Mouse (Mus musculus): ENCODE measurements around the gene Igsf8. TPM values are rescaled to one million over a fixed set of nuclear protein-coding genes. Genes with fewer than 3 reads are reported as not detected.

Gene Igsf8
- total RNA-seq, 2 experiments from 2014 or later = 7.6 to 10.6 TPM

DNA sequence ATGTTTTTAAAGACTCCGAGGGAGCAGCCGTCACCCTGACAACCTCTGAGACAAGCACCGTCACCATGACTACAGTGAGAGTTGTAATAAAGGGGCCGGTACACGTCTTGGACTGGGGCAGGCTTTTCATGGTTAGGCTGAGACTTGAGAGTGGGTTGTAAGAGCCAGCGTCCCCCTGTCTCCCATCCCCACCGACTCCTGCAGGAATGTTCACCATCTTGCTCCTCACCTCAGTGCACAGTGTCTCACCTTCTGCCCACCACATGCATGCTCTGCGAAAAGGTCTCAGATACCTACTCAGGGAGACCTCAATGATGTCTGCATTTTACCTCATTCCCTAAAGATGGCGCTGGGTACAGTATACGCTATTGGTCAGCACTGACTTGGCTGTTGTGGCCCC, 10.3 kb downstream of the Igsf8 start:
- peak; percentile 10 for DNase-seq (ENCODE audit: low spot score)

DNA sequence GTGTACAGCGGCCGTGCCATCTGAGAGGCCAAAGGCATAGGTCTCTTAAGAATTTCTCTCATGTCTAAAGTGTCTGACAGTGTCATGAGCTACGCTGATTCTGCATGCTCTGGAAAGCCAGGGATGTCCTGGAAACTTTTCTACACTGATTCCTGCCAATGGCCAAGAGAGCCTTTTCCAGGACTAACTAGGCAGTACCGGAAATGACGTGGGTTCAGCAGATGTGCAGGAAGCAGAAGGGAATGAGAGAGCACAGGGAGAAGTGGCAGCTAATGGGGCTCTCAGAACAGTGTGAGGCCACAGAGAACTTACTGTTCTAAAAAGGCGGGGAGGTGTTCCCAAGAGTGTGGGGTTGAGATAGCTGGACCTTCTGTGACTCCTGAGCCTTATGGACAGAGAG, 11.9 kb downstream of the Igsf8 start:
- peak; percentile 71 for DNase-seq (ENCODE audit: low spot score)

DNA sequence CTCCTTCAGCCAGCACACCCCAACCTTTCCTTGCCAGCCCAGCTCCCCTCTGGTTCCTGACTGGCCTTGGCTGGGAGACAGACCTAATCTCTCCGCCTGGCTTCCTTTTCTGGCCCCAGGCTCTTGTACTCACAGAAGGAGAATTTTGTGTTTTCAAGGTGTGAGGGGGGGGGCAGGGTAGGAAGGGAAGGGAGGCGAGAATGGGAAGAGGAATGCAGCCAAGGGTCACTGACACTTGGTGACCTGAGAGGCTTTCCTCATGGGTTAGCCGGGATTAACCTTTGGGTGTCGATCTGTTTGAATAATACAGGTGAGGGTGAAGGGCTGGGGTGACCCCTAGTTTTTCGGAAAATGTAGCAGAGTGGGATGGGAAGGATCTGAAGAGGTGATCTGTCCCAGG, 12.7 kb downstream of the Igsf8 start:
- DNase-seq (ENCODE audit: low spot score) = no peak

DNA sequence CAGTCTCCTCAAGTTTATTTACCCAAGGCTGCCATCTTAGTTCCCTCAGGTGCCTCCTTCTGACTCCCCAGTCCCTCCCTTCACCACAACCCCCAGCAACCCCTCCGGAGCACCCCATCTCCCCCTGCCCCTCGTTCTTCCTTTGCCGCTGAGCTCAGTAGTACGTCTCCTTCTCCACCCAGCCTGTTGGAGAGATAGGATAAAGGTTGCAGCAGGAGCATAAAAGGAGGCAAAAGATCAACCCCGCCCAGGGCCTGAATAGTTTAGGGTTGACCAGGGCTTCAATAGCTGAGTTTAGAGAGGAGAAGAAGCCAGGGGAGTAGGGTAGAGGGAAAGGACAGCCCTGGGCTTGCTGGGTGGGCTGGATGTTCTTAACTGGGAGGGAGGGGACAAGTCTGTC, 13.1 kb downstream of the Igsf8 start:
- DNase-seq (ENCODE audit: low spot score) = no peak

DNA sequence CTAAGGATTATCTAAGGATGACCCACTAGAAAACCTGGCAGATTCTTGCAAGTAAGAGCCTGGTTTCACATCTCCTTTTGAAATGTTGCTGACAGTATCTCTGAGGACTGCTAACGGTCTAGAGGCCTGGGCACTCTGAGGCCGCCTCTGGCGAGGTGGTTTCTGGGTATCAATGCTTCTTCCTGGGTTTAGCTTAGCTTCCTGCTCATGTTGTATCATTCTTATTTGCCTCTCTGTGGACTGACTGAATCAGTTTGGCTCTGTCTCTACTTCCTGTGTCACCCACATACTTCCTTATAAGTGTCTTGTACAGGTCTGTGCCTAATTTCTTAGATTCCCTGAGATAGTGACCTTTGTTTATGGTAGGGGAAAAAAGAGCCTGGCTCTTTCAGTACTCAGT, 15.7 kb downstream of the Igsf8 start:
- peak; percentile 4 for DNase-seq (ENCODE audit: low spot score)

DNA sequence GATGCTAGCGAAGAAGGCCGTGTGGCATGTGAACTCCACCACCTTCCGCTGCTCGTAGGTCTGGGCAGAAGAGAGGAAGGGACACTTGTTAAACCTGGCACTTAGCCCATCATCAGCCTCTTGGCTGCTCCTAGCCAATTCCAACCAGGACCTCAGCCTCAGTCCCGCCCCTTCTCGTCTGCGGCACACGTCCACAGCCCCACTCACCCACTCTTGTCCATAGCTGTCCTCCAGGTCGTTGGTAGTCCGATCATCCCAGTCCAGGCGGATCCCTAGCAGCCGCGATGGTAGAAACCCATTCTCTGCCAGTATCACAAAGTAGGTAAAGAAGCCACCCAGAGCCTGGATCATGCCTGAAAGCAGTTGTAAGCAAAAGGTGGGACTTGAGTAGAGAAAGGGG, 16.9 kb downstream of the Igsf8 start:
- peak; percentile 9 for DNase-seq (ENCODE audit: low spot score)

DNA sequence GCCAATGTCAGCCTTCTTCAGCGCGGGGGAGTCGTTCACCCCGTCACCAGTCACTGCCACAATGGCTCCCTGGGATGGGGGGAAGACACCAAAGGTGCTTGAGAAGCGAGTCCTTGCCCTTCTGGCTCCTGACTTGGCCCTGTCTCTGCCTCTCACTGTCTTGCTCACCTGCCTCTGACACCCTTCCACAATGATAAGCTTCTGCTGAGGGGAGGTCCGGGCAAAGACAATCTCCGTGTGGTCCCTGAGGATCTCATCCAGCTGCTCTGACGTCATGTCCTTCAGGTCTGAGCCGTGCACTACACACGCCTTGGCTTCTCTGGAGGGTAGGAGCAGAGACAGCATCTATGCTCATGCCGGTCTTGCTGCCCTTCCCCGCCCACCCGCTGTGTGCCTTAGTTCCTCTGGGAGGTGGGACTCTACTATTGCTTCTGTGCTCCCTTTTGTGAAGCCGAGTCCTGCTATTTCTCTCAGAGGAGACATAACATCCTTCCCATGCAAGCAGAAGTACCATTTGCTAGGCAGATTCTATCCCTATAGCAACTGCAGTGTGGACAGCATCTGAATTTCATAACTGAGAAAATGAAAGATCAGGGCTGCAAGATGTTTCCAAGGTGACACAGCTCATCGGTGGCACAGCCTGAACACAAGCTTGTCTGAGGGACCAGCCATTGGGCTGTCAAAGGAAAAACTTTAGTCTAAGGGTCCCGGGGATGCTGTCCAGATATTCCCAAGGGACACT, 18.5 kb downstream of the Igsf8 start:
- peak; percentile 3 for DNase-seq (ENCODE audit: low spot score)

DNA sequence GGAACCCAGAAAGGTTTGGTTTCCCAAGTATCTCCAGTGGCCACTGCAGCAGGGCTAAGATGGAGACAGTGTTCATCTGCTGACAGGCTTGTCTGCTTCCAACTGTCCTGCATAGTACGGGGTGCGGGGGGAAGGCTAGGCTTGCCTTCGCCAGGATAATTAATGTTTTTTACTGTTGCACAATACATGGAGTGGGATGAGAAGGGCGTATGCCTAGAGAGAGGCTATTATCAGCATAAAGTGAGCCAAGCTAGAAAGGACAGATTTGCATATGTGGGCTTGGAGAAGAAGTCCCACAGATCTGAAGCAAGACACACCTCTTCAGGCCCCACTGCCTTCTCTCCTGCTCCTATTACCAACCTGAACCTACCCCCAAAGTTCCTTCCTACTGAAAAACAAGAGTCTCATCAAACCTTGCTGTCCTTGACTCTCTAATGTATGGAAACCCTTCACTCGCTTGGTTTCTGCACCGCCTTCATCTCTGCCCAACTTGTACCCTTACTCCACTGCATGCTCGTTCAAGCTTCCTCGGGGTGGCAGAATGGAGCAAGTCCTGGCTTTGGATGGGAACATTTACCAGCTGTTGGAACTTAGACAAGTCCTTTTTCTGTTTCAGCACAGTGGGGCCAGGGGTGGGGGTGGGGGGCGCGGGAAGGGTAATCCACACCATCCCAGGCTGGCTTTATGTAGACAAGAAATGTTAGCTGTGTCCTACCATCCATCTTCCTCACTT, 20.2 kb downstream of the Igsf8 start:
- DNase-seq (ENCODE audit: low spot score) = peak; percentile 62

DNA sequence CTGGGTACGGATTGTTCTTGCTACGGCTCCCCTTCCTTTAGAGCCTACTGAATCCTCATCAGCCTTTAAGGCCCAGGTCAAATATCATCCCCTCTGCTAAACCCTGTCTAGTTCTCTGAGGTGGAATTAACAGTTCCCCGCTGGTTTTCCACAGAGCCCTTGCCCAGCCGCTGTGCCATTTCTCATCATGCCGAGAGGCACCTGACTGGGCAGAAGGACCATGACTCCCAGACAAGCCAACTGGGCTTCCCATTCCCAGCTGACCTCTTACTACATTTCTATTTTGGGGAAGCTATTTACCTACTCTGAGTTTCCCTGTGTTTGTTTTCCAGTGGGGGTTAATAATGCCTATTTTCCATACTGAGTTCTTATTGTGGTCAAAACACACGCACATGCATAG, 21.6 kb downstream of the Igsf8 start:
- DNase-seq (ENCODE audit: low spot score) = peak; percentile 67

DNA sequence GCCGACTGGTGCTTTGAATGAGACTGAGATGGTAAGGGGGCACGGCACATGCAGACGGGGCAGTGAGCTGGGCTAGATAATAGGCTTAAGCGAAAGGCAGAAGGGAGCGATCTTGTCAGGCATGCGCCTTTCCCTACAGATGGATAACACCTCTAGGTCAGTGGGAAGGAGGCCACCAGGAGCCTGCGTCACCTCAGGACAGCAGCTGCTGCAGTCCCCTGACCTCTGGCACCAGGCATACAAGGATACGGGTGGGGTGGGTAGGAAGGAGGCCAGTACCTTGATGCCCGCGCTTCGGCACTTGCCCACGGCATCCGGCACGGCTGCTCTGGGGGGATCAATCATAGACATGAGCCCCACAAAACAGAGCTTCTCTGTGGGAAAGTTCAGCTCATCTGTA, 22.8 kb downstream of the Igsf8 start:
- DNase-seq (ENCODE audit: low spot score) = peak; percentile 81

DNA sequence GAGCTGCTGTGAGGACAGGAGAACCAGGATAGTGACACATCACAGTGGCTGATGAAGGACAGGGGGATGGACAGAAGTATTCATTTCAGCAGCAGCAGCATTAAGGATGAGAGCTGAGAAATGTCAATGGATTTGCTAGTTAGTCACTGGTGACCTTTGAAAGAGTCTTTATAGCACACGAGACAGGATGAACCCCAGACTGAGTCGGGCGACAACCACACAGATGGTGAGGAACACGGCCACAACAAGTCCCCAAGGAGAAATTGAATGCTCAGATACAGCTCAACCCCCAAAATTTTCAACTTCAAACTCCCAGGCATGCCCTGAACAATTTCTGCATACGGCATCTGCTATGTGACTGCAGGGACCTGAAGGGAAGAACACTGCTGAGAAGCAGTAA, 25.3 kb downstream of the Igsf8 start:
- no peak for DNase-seq (ENCODE audit: low spot score)

DNA sequence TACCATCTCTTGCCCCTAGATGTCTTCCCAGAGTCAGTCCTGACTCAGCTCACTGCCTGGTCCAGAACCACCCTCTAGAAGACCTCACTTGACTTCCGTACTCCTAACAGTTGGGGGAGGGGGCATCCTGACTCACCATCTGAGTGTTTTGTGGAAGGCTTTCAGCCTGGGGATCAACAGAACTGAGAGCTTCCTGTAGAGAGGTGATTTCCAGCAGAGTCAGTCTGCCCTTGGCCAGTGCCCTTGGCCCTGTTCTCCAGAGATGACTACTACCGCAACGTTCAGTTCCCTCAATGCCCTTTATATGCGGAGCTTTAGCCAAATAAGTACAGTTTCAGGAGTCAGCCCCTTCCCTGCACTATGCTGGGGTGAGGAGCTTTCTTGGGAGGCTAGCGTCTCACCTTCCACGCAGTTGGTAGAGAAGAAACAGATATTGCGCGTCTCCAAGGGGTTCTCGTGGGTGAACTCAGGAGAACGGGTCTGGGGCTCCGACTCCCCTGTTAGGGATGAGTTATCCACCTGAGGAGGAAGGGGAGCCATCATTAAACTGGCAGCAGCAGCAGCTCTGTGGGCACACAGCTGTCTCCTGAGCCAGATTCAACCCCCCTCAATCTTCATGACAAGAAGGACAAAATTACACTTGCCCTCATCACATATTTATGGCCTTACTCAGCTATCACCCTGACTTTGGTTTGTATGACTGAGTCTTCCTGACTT, 27.6 kb downstream of the Igsf8 start:
- DNase-seq (ENCODE audit: low spot score) = no peak

DNA sequence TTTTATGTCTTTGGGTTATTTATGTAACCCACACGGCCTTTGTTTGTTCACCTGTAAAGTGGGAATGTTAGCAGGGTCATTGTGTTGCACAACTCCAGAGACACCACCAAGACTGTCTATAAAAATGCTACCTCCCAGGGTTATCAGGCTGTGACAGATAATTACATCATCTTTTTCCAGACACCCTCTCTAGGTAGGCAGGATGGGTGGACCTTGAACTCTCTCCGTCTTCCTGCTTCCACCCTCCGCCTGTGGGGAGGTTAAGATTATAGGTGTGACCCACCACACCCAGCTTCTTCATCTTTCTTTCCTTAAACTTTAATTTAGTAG, 28.1 kb downstream of the Igsf8 start:
- DNase-seq (ENCODE audit: low spot score) = no peak

DNA sequence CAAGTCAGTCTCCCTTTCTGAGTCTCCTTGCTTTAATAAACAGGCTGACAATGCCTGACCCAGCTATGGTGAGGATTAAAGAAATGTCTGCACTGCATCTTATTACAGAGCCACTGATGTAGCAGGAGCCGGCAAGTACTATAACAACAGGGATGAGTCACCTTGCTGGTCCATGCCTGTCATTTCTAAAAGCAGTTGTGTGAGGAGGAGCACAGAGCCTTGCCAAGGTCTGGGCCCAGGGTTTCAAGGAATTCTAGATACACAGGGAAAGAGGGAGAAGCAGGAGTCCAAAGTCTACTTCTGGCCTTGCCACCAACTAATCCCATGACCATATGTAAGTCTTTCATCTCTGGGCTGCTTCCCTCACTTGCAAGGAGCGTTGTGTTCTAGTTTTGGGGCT, 31.4 kb downstream of the Igsf8 start:
- no peak for DNase-seq (ENCODE audit: low spot score)

DNA sequence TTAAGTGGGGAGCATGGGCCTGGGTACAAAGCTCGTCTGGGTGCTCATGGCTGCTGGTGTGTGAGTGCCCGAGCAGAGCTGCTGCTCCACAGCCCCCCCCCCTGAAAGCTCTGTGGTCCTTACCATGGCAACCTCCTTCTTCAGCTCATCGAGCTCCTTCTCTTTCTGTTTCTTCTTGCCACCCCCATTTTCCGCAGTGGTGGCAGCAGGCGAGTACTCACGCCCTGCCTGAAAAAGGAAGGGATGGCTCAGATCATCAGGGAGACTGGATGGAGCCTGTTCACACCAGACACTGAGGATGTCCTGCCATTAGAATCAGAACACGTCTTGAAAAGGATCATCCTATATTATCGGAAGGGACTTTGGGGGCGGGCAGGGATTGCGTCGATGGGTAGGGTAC, 32.0 kb downstream of the Igsf8 start:
- no peak for DNase-seq (ENCODE audit: low spot score)

DNA sequence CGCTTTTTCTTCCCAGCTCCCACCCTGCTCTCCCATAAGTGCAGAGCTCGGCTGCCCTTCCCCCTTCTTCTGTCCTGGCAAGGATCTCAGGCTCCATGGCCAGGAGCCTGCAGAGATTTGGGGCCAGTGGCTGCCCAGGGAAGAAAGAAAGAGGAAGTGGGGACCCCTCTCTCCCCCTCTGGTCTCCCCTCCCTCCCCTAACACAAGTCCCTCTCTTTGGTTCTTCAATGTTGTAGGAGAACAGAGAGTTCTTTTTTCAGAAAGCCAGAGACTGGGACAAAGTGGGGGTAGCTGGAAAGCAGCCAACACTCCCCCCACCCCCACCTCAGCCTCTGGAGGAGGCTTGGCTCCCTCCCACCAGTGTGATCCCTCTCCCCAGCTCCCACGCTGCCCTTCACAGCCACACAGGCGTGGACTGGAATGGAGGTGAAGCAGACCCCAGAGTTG, 34.3 kb downstream of the Igsf8 start:
- no peak for DNase-seq (ENCODE audit: low spot score)

DNA sequence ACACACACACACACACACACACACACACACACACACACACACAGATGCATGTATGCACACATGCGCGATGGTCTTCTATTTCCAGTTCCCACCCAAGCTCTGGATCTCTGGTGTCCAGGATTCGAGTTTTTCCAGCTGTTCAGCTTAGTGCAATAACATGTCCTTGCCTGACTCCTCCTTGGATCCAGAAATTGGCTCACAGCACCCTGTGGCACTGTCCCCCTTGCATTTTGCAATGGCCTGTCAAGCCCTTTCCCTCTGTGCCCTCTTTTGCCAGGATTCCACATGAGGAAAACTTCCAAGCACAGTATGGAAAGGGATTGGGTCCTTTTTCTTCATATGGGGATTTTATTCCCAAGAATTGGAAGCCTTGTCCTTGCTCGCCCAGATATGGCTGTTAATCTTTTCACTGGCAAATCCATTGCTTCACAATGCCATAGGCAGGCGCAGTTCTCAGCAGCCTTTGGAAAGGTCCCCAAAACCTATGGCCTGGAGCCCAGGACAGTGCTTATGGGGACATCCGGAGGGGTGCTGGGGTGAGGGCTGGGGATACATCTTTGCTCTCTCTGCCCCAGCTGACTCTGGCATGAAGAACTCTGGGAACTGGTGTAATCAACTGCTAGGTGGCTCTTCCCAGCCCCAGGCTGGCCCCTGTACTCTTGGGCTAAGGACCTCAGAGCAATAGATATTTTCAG, 35.5 kb downstream of the Igsf8 start:
- DNase-seq (ENCODE audit: low spot score) = peak; percentile 76

DNA sequence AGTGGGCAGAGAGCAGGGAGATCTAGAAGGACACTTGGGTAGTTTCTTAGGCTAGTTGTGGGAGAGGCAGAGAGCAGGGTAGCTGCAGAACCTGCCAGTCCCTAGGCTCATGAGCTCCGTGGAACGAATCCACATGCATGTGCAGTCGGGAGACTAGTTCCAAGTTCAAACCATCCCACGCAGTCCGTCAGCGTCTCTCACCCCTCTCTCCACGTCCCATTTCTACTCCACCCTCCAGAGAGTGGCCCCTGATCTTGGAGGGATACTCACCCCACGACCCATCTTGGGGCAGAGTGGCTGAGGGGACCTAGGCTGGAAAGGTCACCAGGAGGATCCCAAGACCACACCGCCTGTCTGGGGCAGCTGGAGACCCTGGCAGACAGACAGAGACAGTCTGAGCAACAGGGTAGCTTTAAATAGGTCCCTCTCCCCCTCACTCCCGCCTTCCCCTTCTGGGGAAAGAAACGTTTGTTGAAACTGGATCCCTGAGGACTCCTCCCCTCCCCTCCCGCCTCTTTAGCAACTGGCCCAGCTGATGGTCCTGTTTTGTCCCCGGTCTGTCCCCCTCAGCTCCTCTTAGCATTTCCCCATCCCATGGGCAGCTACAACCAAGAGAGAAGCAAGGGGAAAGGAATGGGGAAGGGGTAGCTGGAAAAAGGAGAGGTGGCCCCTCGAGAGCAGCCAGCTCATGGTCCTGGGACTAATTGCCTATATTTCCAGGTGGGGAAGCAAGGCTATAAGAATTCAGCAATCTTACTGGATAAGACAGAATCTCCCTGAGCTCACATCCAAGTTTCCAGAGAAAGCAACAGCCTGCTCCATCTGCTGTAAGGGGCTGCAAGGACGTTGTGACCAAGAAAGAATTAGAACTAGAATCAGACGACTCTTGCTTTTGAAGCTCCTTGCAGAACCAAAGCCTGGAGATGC, 36.4 kb downstream of the Igsf8 start, which contains the start of gene Atp1a2:
Atp1a2 (minus strand) TSS at position 454 of the 927 bp plus-strand sequence.
- DNase-seq (ENCODE audit: low spot score) = peak; percentile 89

DNA sequence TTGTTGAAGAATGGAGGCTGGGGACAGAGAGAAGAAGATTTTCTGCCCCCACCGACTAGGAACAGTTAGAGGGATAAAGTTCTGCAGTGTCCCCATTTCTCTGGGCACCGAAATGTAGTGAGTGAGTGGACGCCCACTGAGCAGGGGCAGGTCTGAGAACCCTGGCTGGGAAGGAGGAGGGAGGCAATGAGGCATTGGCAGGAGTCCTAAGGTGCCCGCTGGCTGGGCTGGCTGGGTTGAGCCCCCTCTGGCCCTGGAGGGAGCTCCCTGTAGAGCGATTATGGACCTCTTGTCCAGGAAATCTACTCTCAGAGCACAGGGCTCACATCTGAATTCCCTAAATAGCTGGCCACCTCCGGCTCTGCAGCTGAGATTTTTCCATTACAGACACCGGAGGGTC, 38.1 kb downstream of the Igsf8 start:
- no peak for DNase-seq (ENCODE audit: low spot score)

DNA sequence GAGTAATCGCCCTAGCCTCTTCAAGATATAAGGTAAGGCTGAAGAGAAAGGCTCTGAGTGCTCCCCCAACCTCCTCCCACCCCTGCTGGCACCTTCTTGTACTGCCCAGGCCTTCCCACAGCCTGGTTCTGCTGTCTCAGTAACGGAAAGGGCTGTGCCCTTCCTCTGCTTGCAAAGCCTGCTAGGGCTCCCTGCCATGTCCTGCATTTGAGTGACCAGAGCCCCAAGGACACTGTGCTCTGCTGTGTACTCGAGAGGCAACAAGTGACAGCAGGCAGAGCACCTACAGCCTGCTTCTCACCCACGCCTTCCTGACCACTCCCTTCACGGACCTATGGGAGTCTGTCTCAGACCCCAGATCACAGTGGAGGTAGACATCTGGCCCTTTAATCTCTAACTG, 38.8 kb downstream of the Igsf8 start:
- peak; percentile 80 for DNase-seq (ENCODE audit: low spot score)

DNA sequence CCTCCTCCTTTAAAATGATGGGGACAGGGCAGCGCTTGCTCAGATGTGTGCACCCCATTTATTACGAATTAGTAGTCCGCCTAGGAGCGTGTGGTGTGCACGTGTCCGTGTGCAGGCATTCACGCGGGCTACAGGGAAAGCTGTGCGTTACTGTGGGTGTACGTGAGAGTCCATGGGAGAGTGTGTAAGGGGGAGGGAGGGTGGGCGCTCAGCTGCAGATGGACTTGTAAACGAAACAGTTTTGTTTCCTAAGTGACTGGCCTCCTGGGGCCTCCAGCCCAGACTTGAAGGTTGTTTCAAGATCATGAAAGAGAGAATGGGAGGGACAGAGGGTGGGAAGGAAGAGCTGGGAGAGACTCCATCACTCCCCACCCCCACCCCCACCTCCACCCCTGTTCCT, 39.7 kb downstream of the Igsf8 start:
- DNase-seq (ENCODE audit: low spot score) = no peak

Data from gastrocnemius, adult 18-20 months (tissue).